Mouse (Mus musculus): ENCODE results near the gene Tfap2a.

The Tfap2a gene

GRCm38 (mm10) chr13:40738196-40738880 lies at the start of gene Tfap2a:
Gene Tfap2a (minus strand): TSS chr13:40738376.
- no peak for DNase-seq (ENCODE audit: low spot score in 2 of 2)

GRCm38 (mm10) chr13:40784202-40784771 lies 46.1 kb upstream of the Tfap2a start:
- DNase-seq (ENCODE audit: low spot score in 2 of 2), result no peak

GRCm38 (mm10) chr13:40757995-40758394 lies 19.8 kb upstream of the Tfap2a start:
- DNase-seq (ENCODE audit: low spot score in 2 of 2), result no peak

GRCm38 (mm10) chr13:40756356-40756755 lies 18.2 kb upstream of the Tfap2a start:
- no peak for DNase-seq (ENCODE audit: low spot score in 2 of 2)

- DNase-seq (ENCODE audit: low spot score in 2 of 2), result no peak
Observed at GRCm38 (mm10) chr13:40754091-40754490, 15.9 kb upstream of the Tfap2a start.

- no peak for DNase-seq (ENCODE audit: low spot score in 2 of 2)
Observed at GRCm38 (mm10) chr13:40751889-40752288, 13.7 kb upstream of the Tfap2a start.

GRCm38 (mm10) chr13:40749603-40749905 lies 11.4 kb upstream of the Tfap2a start:
- DNase-seq (ENCODE audit: low spot score in 2 of 2), result no peak

- DNase-seq (ENCODE audit: low spot score in 2 of 2), result no peak
Observed at GRCm38 (mm10) chr13:40748785-40749602, 10.8 kb upstream of the Tfap2a start.

- DNase-seq (ENCODE audit: low spot score in 2 of 2), result no peak
Observed at GRCm38 (mm10) chr13:40744111-40744805, 6.1 kb upstream of the Tfap2a start.

- no peak for DNase-seq (ENCODE audit: low spot score in 2 of 2)
Observed at GRCm38 (mm10) chr13:40743221-40743620, 5.0 kb upstream of the Tfap2a start.

GRCm38 (mm10) chr13:40741841-40742550 lies 3.8 kb upstream of the Tfap2a start:
- no peak for DNase-seq (ENCODE audit: low spot score in 2 of 2)

GRCm38 (mm10) chr13:40741436-40741835 lies 3.3 kb upstream of the Tfap2a start:
- DNase-seq (ENCODE audit: low spot score in 2 of 2), result no peak

GRCm38 (mm10) chr13:40740727-40741360 lies 2.7 kb upstream of the Tfap2a start:
- no peak for DNase-seq (ENCODE audit: low spot score in 2 of 2)

- no peak for DNase-seq (ENCODE audit: low spot score in 2 of 2)
Observed at GRCm38 (mm10) chr13:40739901-40740300, 1.7 kb upstream of the Tfap2a start.

GRCm38 (mm10) chr13:40739121-40739650 lies 1.0 kb upstream of the Tfap2a start:
- no peak for DNase-seq (ENCODE audit: low spot score in 2 of 2)

- DNase-seq (ENCODE audit: low spot score in 2 of 2), result no peak
Observed at GRCm38 (mm10) chr13:40737761-40738160, 415 bp downstream of the Tfap2a start.

GRCm38 (mm10) chr13:40737099-40737498 lies 1.1 kb downstream of the Tfap2a start:
- DNase-seq (ENCODE audit: low spot score in 2 of 2), result no peak

- no peak for DNase-seq (ENCODE audit: low spot score in 2 of 2)
Observed at GRCm38 (mm10) chr13:40736107-40736780, 1.9 kb downstream of the Tfap2a start.

- no peak for DNase-seq (ENCODE audit: low spot score in 2 of 2)
Observed at GRCm38 (mm10) chr13:40735416-40736106, 2.6 kb downstream of the Tfap2a start.
